Mouse (Mus musculus): ENCODE results near the gene Flt1. TPM values are rescaled to one million over a fixed set of nuclear protein-coding genes. Genes with fewer than 3 reads are reported as not detected.

Flt1 gene
- polyA plus RNA-seq, 1 experiment from 2014 or later = 12.2 TPM

- Histone ChIP-seq H3K4me2 (ENCODE audit: low read depth, low read length) (no peak overlapping the region), H3K4me1 (ENCODE audit: control insufficient read depth, insufficient read depth, low read length) (peaks cover 8% of the 10 kb centered on the region), H3K27ac (replicated peaks; ENCODE audit: low read depth, low read length) (no peak overlapping the region), H3K27me3 (replicated peaks; ENCODE audit: control insufficient read depth, insufficient read depth, low read length) (no peaks in the 10 kb centered on the region), H3K36me3 (ENCODE audit: control insufficient read depth, insufficient read depth, low read length) (no peaks in the 10 kb centered on the region), H3K9me3 (ENCODE audit: control insufficient read depth, low read length) (no peaks in the 10 kb centered on the region), H3K4me3 (ENCODE audit: low read depth, low read length) (no peak overlapping the region), H3K9ac (ENCODE audit: low read depth, low read length) (no peak overlapping the region)
- 31% methylated on average over 12 of the region's 12 CpGs for WGBS
- peak; percentile 85 for ATAC-seq (ENCODE audit: low read depth)
- DNase-seq (ENCODE audit: low spot score) = peak; percentile 93
Measured at GRCm38 (mm10) chr5:147645001-147645645, 80.7 kb downstream of the Flt1 start.

GRCm38 (mm10) chr5:147641452-147641851 lies 84.4 kb downstream of the Flt1 start:
- ATAC-seq (ENCODE audit: low read depth) = no peak

GRCm38 (mm10) chr5:147639940-147640339 lies 85.9 kb downstream of the Flt1 start:
- Histone ChIP-seq H3K4me2 (ENCODE audit: low read depth, low read length) (no peak overlapping the region), H3K27me3 (replicated peaks; ENCODE audit: control insufficient read depth, insufficient read depth, low read length) (no peaks in the 10 kb centered on the region), H3K36me3 (ENCODE audit: control insufficient read depth, insufficient read depth, low read length) (no peaks in the 10 kb centered on the region), H3K4me3 (ENCODE audit: low read depth, low read length) (no peak overlapping the region), H3K27ac (replicated peaks; ENCODE audit: low read depth, low read length) (no peak overlapping the region), H3K4me1 (ENCODE audit: control insufficient read depth, insufficient read depth, low read length) (peaks cover 2% of the 10 kb centered on the region), H3K9me3 (ENCODE audit: control insufficient read depth, low read length) (no peaks in the 10 kb centered on the region), H3K9ac (ENCODE audit: low read depth, low read length) (no peak overlapping the region)
- DNase-seq (ENCODE audit: low spot score) = no peak
- ATAC-seq (ENCODE audit: low read depth) = no peak
- WGBS = 93% methylated on average over 5 of the region's 5 CpGs

More at GRCm38 (mm10) chr5:147641452-147641851, 84.4 kb downstream of the Flt1 start:
- Histone ChIP-seq H3K27me3 (replicated peaks; ENCODE audit: control insufficient read depth, insufficient read depth, low read length) (no peaks in the 10 kb centered on the region), H3K4me2 (ENCODE audit: low read depth, low read length) (no peak overlapping the region), H3K9ac (ENCODE audit: low read depth, low read length) (no peak overlapping the region), H3K9me3 (ENCODE audit: control insufficient read depth, low read length) (no peaks in the 10 kb centered on the region), H3K4me1 (ENCODE audit: control insufficient read depth, insufficient read depth, low read length) (peaks cover 8% of the 10 kb centered on the region), H3K4me3 (ENCODE audit: low read depth, low read length) (no peak overlapping the region), H3K36me3 (ENCODE audit: control insufficient read depth, insufficient read depth, low read length) (no peaks in the 10 kb centered on the region), H3K27ac (replicated peaks; ENCODE audit: low read depth, low read length) (no peak overlapping the region)
- DNase-seq (ENCODE audit: low spot score) = no peak
- WGBS = 54% methylated on average over 7 of the region's 7 CpGs

- Histone ChIP-seq H3K4me2 (ENCODE audit: low read depth, low read length) (no peak overlapping the region), H3K4me3 (ENCODE audit: low read depth, low read length) (no peak overlapping the region), H3K36me3 (ENCODE audit: control insufficient read depth, insufficient read depth, low read length) (no peaks in the 10 kb centered on the region), H3K27me3 (replicated peaks; ENCODE audit: control insufficient read depth, insufficient read depth, low read length) (no peaks in the 10 kb centered on the region), H3K27ac (replicated peaks; ENCODE audit: low read depth, low read length) (no peak overlapping the region), H3K9me3 (ENCODE audit: control insufficient read depth, low read length) (no peaks in the 10 kb centered on the region), H3K9ac (ENCODE audit: low read depth, low read length) (no peak overlapping the region), H3K4me1 (ENCODE audit: control insufficient read depth, insufficient read depth, low read length) (no peaks in the 10 kb centered on the region)
- DNase-seq (ENCODE audit: low spot score) (no peak), ATAC-seq (ENCODE audit: low read depth) (no peak; the same call in 1 of the 2 replicates)
- WGBS = 77% methylated on average over 3 of the region's 3 CpGs
Measured at GRCm38 (mm10) chr5:147636676-147637075, 89.1 kb downstream of the Flt1 start.

GRCm38 (mm10) chr5:147635883-147636282 lies 89.9 kb downstream of the Flt1 start:
- ATAC-seq (ENCODE audit: low read depth) (no peak), DNase-seq (ENCODE audit: low spot score) (no peak)
- 72% methylated on average over 8 of the region's 8 CpGs for WGBS
- no peak overlapping the region for H3K4me2 ChIP-seq (ENCODE audit: low read depth, low read length)
- H3K9ac ChIP-seq (ENCODE audit: low read depth, low read length) = no peak overlapping the region
- no peak overlapping the region for H3K27ac ChIP-seq (replicated peaks; ENCODE audit: low read depth, low read length)
- no peaks in the 10 kb centered on the region for H3K27me3 ChIP-seq (replicated peaks; ENCODE audit: control insufficient read depth, insufficient read depth, low read length)
- H3K4me3 ChIP-seq (ENCODE audit: low read depth, low read length) = no peak overlapping the region
- no peaks in the 10 kb centered on the region for H3K9me3 ChIP-seq (ENCODE audit: control insufficient read depth, low read length)
- H3K36me3 ChIP-seq (ENCODE audit: control insufficient read depth, insufficient read depth, low read length) = no peaks in the 10 kb centered on the region
- no peaks in the 10 kb centered on the region for H3K4me1 ChIP-seq (ENCODE audit: control insufficient read depth, insufficient read depth, low read length)

- H3K4me1 ChIP-seq (ENCODE audit: control insufficient read depth, insufficient read depth, low read length) = no peaks in the 10 kb centered on the region
- no peak overlapping the region for H3K27ac ChIP-seq (replicated peaks; ENCODE audit: low read depth, low read length)
- no peaks in the 10 kb centered on the region for H3K36me3 ChIP-seq (ENCODE audit: control insufficient read depth, insufficient read depth, low read length)
- DNase-seq (ENCODE audit: low spot score) = no peak
- no peak for ATAC-seq (ENCODE audit: low read depth)
- H3K9ac ChIP-seq (ENCODE audit: low read depth, low read length) = no peak overlapping the region
- no peak overlapping the region for H3K4me3 ChIP-seq (ENCODE audit: low read depth, low read length)
- H3K9me3 ChIP-seq (ENCODE audit: control insufficient read depth, low read length) = no peaks in the 10 kb centered on the region
- WGBS = 41% methylated on average over 11 of the region's 11 CpGs
- no peak overlapping the region for H3K4me2 ChIP-seq (ENCODE audit: low read depth, low read length)
- no peaks in the 10 kb centered on the region for H3K27me3 ChIP-seq (replicated peaks; ENCODE audit: control insufficient read depth, insufficient read depth, low read length)
Measured at GRCm38 (mm10) chr5:147634016-147634415, 91.8 kb downstream of the Flt1 start.

GRCm38 (mm10) chr5:147632716-147633115 lies 93.1 kb downstream of the Flt1 start:
- Histone ChIP-seq H3K9me3 (ENCODE audit: control insufficient read depth, low read length) (no peaks in the 10 kb centered on the region), H3K4me1 (ENCODE audit: control insufficient read depth, insufficient read depth, low read length) (no peaks in the 10 kb centered on the region), H3K36me3 (ENCODE audit: control insufficient read depth, insufficient read depth, low read length) (no peaks in the 10 kb centered on the region), H3K4me3 (ENCODE audit: low read depth, low read length) (no peak overlapping the region), H3K9ac (ENCODE audit: low read depth, low read length) (no peak overlapping the region), H3K27ac (replicated peaks; ENCODE audit: low read depth, low read length) (no peak overlapping the region), H3K4me2 (ENCODE audit: low read depth, low read length) (no peak overlapping the region), H3K27me3 (replicated peaks; ENCODE audit: control insufficient read depth, insufficient read depth, low read length) (no peaks in the 10 kb centered on the region)
- DNase-seq (ENCODE audit: low spot score) = no peak
- ATAC-seq (ENCODE audit: low read depth) = no peak
- WGBS = 76% methylated on average over 4 of the region's 4 CpGs

- DNase-seq (ENCODE audit: low spot score) = no peak
- H3K27ac ChIP-seq (replicated peaks; ENCODE audit: low read depth, low read length) = no peak overlapping the region
- H3K4me2 ChIP-seq (ENCODE audit: low read depth, low read length) = no peak overlapping the region
- H3K9ac ChIP-seq (ENCODE audit: low read depth, low read length) = no peak overlapping the region
- H3K4me1 ChIP-seq (ENCODE audit: control insufficient read depth, insufficient read depth, low read length) = no peaks in the 10 kb centered on the region
- no peaks in the 10 kb centered on the region for H3K36me3 ChIP-seq (ENCODE audit: control insufficient read depth, insufficient read depth, low read length)
- WGBS = 77% methylated on average over 17 of the region's 17 CpGs
- no peak for ATAC-seq (ENCODE audit: low read depth)
- no peaks in the 10 kb centered on the region for H3K9me3 ChIP-seq (ENCODE audit: control insufficient read depth, low read length)
- H3K4me3 ChIP-seq (ENCODE audit: low read depth, low read length) = no peak overlapping the region
- H3K27me3 ChIP-seq (replicated peaks; ENCODE audit: control insufficient read depth, insufficient read depth, low read length) = no peaks in the 10 kb centered on the region
Measured at GRCm38 (mm10) chr5:147630426-147631290, 95.2 kb downstream of the Flt1 start.

Data from embryonic facial prominence, embryonic 14.5 days (tissue).